Mouse (Mus musculus): ENCODE results near the gene Gh. TPM values are rescaled to one million over a fixed set of nuclear protein-coding genes. Genes with fewer than 3 reads are reported as not detected.

Gh gene
- polyA plus RNA-seq, 1 experiment, result not detected

GRCm38 (mm10) chr11:106302634-106303033, 969 bp upstream of the Gh start:
- WGBS, result 20% methylated on average over 2 of the region's 2 CpGs
- Histone ChIP-seq H3K4me3 (ENCODE audit: insufficient read depth, low read depth, low read length) (no peak overlapping the region), H3K27ac (ENCODE audit: insufficient read depth, low read depth, low read length) (no peak overlapping the region), H3K4me1 (ENCODE audit: control insufficient read depth, insufficient read depth, low read length) (no peaks in the 10 kb centered on the region)
- TF ChIP-seq CTCF (IDR thresholded peaks at IDR 0.05; ENCODE audit: insufficient read depth, low read depth, low read length) (no peak), POLR2A (IDR thresholded peaks at IDR 0.05; ENCODE audit: insufficient read depth, low read depth, low read length) (no peak)

DNA sequence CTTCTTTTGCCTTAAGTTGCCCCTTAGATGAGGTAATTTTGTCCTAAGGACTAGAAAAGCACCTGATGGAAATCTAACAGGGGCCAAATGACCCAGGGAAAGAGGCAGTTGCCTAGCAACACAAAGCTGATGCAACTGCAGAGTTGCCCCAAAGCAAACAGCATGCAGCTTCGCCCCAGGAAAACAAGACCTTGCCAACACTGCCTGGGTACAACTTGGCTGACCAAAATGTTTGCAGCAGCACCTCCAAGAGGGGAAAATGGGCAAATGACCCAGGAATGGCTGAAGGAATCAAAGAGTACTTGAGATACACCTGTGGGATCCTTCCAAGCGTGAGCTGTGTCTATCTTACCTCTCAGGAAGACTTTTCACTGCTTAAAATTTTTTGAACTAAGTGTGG, 9.8 kb downstream of the Gh start:
- 74% methylated on average over 2 of the region's 2 CpGs for WGBS
- H3K4me1 ChIP-seq (ENCODE audit: control insufficient read depth, insufficient read depth, low read length), result 0 out of 2 replicates have a peak, but pooled peaks cover under 1% of the 10 kb centered on the region
- H3K27ac ChIP-seq (ENCODE audit: insufficient read depth, low read depth, low read length), result no peak overlapping the region
- no peak for TF ChIP-seq POLR2A (IDR thresholded peaks at IDR 0.05; ENCODE audit: insufficient read depth, low read depth, low read length)
- H3K4me3 ChIP-seq (ENCODE audit: insufficient read depth, low read depth, low read length), result no peak overlapping the region

GRCm38 (mm10) chr11:106290376-106290775, 11.3 kb downstream of the Gh start:
- WGBS, result 96% methylated on average over 5 of the region's 5 CpGs
- H3K4me3 ChIP-seq (ENCODE audit: insufficient read depth, low read depth, low read length), result no peak overlapping the region
- H3K27ac ChIP-seq (ENCODE audit: insufficient read depth, low read depth, low read length), result no peak overlapping the region
- TF ChIP-seq POLR2A (IDR thresholded peaks at IDR 0.05; ENCODE audit: insufficient read depth, low read depth, low read length), result no peak
- TF ChIP-seq CTCF (IDR thresholded peaks at IDR 0.05; ENCODE audit: insufficient read depth, low read depth, low read length), result no peak
- H3K4me1 ChIP-seq (ENCODE audit: control insufficient read depth, insufficient read depth, low read length), result 0 out of 2 replicates have a peak, but pooled peaks cover 4% of the 10 kb centered on the region

DNA sequence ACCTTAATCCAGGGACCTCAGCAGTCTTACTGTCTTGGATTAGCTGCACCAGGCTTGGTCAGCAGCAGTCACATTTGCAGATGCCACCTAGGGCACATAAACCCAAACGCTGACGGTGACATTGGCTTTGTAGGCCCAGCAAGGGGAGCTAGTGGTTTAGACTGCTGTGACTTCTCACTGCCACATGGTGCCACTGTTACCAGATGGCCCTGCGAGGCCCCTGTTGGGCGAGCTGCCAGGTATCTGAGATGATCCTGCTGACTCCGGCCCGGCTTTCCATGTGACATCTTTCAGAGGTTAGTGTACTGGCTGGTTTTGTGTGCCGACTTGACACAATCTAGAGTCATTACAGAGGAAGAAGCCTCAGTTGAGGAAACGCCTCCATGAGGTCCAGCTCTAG, 12.3 kb downstream of the Gh start:
- WGBS, result 48% methylated on average over 8 of the region's 8 CpGs
- Histone ChIP-seq H3K27ac (ENCODE audit: insufficient read depth, low read depth, low read length) (no peak overlapping the region), H3K4me3 (ENCODE audit: insufficient read depth, low read depth, low read length) (no peak overlapping the region), H3K4me1 (ENCODE audit: control insufficient read depth, insufficient read depth, low read length) (0 out of 2 replicates have a peak, but pooled peaks cover 4% of the 10 kb centered on the region)
- no peak for TF ChIP-seq POLR2A (IDR thresholded peaks at IDR 0.05; ENCODE audit: insufficient read depth, low read depth, low read length)
- TF ChIP-seq CTCF (IDR thresholded peaks at IDR 0.05; ENCODE audit: insufficient read depth, low read depth, low read length), result no peak

DNA sequence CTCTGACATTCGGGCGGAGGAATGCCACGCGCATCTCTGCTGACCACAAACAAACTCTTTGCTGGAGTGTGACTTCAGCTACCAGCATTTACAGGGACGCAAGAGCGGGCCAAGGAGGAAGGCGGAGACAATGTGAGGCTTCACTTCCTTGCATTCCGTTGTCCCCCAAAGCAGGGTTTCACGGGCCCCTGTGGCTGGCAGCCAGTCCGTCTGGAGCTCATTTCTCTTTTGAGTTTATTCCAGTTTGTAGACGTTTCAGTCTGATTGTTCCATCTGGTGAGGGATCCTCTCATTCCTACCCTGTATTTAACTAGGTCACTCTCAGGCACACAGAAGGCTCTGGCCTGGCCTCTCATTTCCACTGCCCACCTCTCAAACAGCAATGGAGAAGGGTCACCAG, 14.7 kb downstream of the Gh start:
- 57% methylated on average over 11 of the region's 11 CpGs for WGBS
- Histone ChIP-seq H3K4me1 (ENCODE audit: control insufficient read depth, insufficient read depth, low read length) (0 out of 2 replicates have a peak, but pooled peaks cover 4% of the 10 kb centered on the region), H3K27ac (ENCODE audit: insufficient read depth, low read depth, low read length) (no peak overlapping the region), H3K4me3 (ENCODE audit: insufficient read depth, low read depth, low read length) (no peak overlapping the region)
- TF ChIP-seq CTCF (IDR thresholded peaks at IDR 0.05; ENCODE audit: insufficient read depth, low read depth, low read length), result no peak
- TF ChIP-seq POLR2A (IDR thresholded peaks at IDR 0.05; ENCODE audit: insufficient read depth, low read depth, low read length), result no peak

GRCm38 (mm10) chr11:106286206-106286605, 15.5 kb downstream of the Gh start:
- Histone ChIP-seq H3K27ac (ENCODE audit: insufficient read depth, low read depth, low read length) (no peak overlapping the region), H3K4me3 (ENCODE audit: insufficient read depth, low read depth, low read length) (no peak overlapping the region), H3K4me1 (ENCODE audit: control insufficient read depth, insufficient read depth, low read length) (0 out of 2 replicates have a peak, but pooled peaks cover 4% of the 10 kb centered on the region)
- 94% methylated on average over 7 of the region's 7 CpGs for WGBS
- TF ChIP-seq CTCF (IDR thresholded peaks at IDR 0.05; ENCODE audit: insufficient read depth, low read depth, low read length), result no peak
- TF ChIP-seq POLR2A (IDR thresholded peaks at IDR 0.05; ENCODE audit: insufficient read depth, low read depth, low read length), result no peak

DNA sequence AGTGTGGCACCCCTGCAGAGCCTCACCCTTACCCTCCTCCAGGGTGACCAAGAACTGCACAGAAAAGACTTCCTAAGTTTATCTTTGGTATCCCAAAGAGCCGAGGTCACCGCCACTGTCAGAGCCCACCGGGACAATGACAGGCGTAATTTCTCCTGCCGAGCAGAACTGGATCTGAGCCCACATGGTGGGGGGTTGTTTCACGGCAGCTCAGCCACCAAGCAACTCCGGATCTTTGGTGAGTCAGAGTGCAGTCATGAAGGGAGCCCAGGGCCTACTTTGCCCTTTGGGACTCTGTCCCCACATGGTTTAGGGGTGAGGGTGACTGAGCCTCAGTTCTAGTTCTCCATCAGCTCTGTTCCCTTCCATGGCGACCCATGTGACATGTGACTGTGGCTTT, 17.5 kb downstream of the Gh start:
- WGBS, result 42% methylated on average over 8 of the region's 8 CpGs
- no peak for TF ChIP-seq POLR2A (IDR thresholded peaks at IDR 0.05; ENCODE audit: insufficient read depth, low read depth, low read length)
- no peak for TF ChIP-seq CTCF (IDR thresholded peaks at IDR 0.05; ENCODE audit: insufficient read depth, low read depth, low read length)
- Histone ChIP-seq H3K4me1 (ENCODE audit: control insufficient read depth, insufficient read depth, low read length) (0 out of 2 replicates have a peak, but pooled peaks cover 4% of the 10 kb centered on the region), H3K27ac (ENCODE audit: insufficient read depth, low read depth, low read length) (no peak overlapping the region), H3K4me3 (ENCODE audit: insufficient read depth, low read depth, low read length) (no peak overlapping the region)

GRCm38 (mm10) chr11:106283371-106283770, 18.3 kb downstream of the Gh start:
- 0 out of 2 replicates have a peak, but pooled peaks cover 4% of the 10 kb centered on the region for H3K4me1 ChIP-seq (ENCODE audit: control insufficient read depth, insufficient read depth, low read length)
- H3K4me3 ChIP-seq (ENCODE audit: insufficient read depth, low read depth, low read length), result no peak overlapping the region
- TF ChIP-seq CTCF (IDR thresholded peaks at IDR 0.05; ENCODE audit: insufficient read depth, low read depth, low read length) (no peak), POLR2A (IDR thresholded peaks at IDR 0.05; ENCODE audit: insufficient read depth, low read depth, low read length) (no peak)
- no peak overlapping the region for H3K27ac ChIP-seq (ENCODE audit: insufficient read depth, low read depth, low read length)
- WGBS, result 86% methylated on average over 4 of the region's 4 CpGs

- Histone ChIP-seq H3K4me3 (ENCODE audit: insufficient read depth, low read depth, low read length) (no peak overlapping the region), H3K27ac (ENCODE audit: insufficient read depth, low read depth, low read length) (no peak overlapping the region), H3K4me1 (ENCODE audit: control insufficient read depth, insufficient read depth, low read length) (0 out of 2 replicates have a peak, but pooled peaks cover 4% of the 10 kb centered on the region)
- WGBS, result 88% methylated on average over 6 of the region's 6 CpGs
- TF ChIP-seq CTCF (IDR thresholded peaks at IDR 0.05; ENCODE audit: insufficient read depth, low read depth, low read length) (no peak), POLR2A (IDR thresholded peaks at IDR 0.05; ENCODE audit: insufficient read depth, low read depth, low read length) (no peak)
These were observed 19.2 kb downstream of the Gh start for GRCm38 (mm10) chr11:106282452-106282851.

DNA sequence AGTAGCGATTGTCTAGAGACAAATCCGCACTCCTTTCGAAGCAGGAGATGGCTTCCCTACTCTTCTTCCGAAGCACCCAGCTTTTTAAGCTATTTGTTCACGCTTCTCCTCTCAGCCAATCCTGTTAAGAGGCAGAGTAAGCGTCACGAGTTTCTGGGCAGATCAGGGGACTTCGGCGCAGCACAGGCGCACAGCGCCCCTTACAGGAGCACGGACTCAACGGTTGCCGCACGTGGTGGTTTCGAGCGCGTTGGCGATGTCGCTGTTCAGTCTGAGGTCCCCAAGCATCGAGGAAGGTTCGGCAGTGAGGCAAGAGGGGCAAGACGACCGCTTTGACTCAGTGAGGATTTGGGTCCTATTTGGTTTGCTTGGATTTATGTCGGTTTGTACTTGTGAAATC, 25.2 kb downstream of the Gh start, which contains the start of gene Tcam1:
Gene Tcam1, plus strand, starts transcription at position 219 of the 400 bp plus-strand sequence.
- H3K4me3 ChIP-seq (ENCODE audit: insufficient read depth, low read depth, low read length), result no peak within 1 kb of the TSS
- H3K27ac ChIP-seq (ENCODE audit: insufficient read depth, low read depth, low read length), result no peak within 1 kb of the TSS
- H3K4me1 ChIP-seq (ENCODE audit: control insufficient read depth, insufficient read depth, low read length), result peaks cover 4% of the 10 kb centered on the region
- TF ChIP-seq POLR2A (IDR thresholded peaks at IDR 0.05; ENCODE audit: insufficient read depth, low read depth, low read length) (no peak), CTCF (IDR thresholded peaks at IDR 0.05; ENCODE audit: insufficient read depth, low read depth, low read length) (peak; percentile 59)
- 5% methylated on average over 25 of the region's 25 CpGs for WGBS
